Mouse (Mus musculus): ENCODE measurements around the gene Nelfcd. TPM values are rescaled to one million over a fixed set of nuclear protein-coding genes. Genes with fewer than 3 reads are reported as not detected.

The Nelfcd gene
- polyA plus RNA-seq, 1 experiment from 2014 or later, result 111 TPM

DNA sequence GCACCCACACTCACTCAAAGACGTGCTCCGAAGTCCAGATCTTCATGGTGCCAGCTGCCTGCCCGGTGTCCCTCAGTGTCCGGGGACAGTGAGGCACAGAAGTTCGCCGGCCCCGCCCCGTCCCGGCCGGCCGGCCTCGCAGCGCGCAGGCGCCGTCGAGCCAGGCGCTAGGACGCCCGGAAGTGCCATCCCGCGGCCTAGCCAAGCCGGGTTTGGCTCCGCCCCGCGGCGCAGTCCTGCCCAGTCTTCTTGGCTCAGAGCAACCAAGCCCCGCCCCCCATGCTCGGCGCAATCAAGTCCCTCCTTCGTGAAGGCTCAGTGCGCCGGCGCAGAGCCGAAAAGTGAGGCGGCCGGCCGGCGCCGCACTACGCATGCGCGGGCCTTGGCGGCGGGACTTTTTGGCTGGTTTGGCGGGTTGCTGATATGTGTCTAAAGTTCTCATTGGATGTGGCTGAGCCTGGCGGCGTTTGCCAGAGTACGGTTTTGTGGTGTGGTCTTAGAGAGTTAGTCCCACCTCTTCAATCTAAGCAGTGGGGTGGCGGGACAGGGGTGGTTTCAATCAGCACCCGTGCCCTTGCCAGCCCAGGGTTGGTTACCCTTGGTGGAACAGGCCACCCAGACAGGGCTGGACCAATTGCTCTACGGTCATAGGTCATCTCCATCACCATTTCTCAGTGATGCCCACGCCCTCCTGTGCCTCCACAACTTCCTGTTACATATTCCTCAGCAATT, 57.4 kb downstream of the Nelfcd start, which contains the start of gene Prelid3b:
Gene Prelid3b (minus strand): TSS at position 264 of the 732 bp plus-strand sequence.
- 0 out of 2 replicates have a peak, but pooled peaks cover 16% of the 10 kb centered on the region for H3K36me3 ChIP-seq (ENCODE audit: control insufficient read depth, insufficient read depth, low read length)
- peak within 1 kb of the TSS; percentile 75 for H3K4me2 ChIP-seq (ENCODE audit: low read length)
- no peak within 1 kb of the TSS for H3K27ac ChIP-seq (ENCODE audit: low read depth, low read length)
- peak within 1 kb of the TSS; percentile 75 for H3K4me3 ChIP-seq (ENCODE audit: low read depth, low read length)
- no peaks in the 10 kb centered on the region for H3K27me3 ChIP-seq (replicated peaks; ENCODE audit: control insufficient read depth, insufficient read depth, low read length)
- H3K9me3 ChIP-seq (replicated peaks; ENCODE audit: control insufficient read depth, low read length), result no peaks in the 10 kb centered on the region
- under 1% methylated on average over 53 of the region's 53 CpGs for WGBS
- H3K9ac ChIP-seq (ENCODE audit: low read length), result peak within 1 kb of the TSS; percentile 75
- peaks cover 7% of the 10 kb centered on the region; the same call in 1 of the 2 replicates for H3K4me1 ChIP-seq (ENCODE audit: control insufficient read depth, insufficient read depth, low read length)
- ATAC-seq, result peak; percentile 99
- peak; percentile 99 for DNase-seq (ENCODE audit: low spot score)

- Histone ChIP-seq H3K27ac (ENCODE audit: low read depth, low read length) (no peak overlapping the region), H3K4me1 (ENCODE audit: control insufficient read depth, insufficient read depth, low read length) (peaks cover 7% of the 10 kb centered on the region; the same call in 1 of the 2 replicates), H3K27me3 (replicated peaks; ENCODE audit: control insufficient read depth, insufficient read depth, low read length) (no peaks in the 10 kb centered on the region), H3K36me3 (ENCODE audit: control insufficient read depth, insufficient read depth, low read length) (0 out of 2 replicates have a peak, but pooled peaks cover 10% of the 10 kb centered on the region), H3K4me2 (ENCODE audit: low read length) (peak overlapping the region; percentile 75), H3K9ac (ENCODE audit: low read length) (peak overlapping the region; percentile 55; the same call in 1 of the 2 replicates), H3K9me3 (replicated peaks; ENCODE audit: control insufficient read depth, low read length) (no peaks in the 10 kb centered on the region), H3K4me3 (ENCODE audit: low read depth, low read length) (peak overlapping the region; percentile 75)
- 83% methylated on average over 5 of the region's 5 CpGs for WGBS
- ATAC-seq (no peak), DNase-seq (ENCODE audit: low spot score) (no peak)
These were observed 57.9 kb downstream of the Nelfcd start for GRCm38 (mm10) chr2:174473550-174473927.

Other genes starting within 250 kb of the Nelfcd start
- gene Gnas, start 131.5 kb upstream of the Nelfcd start, polyA plus RNA-seq (2014; fragmentation: Nextera tagmentation; extraction: Ambion mirVana), result 966 and 1,076 TPM in 2 replicates
- 5.9 and 6.3 TPM in 2 replicates for gene Gm20721, start 69.1 kb upstream of the Nelfcd start, polyA plus RNA-seq (2014; fragmentation: Nextera tagmentation; extraction: Ambion mirVana)
- 86.7 and 94.1 TPM in 2 replicates for gene Ctsz, start 23.2 kb downstream of the Nelfcd start, polyA plus RNA-seq (2014; fragmentation: Nextera tagmentation; extraction: Ambion mirVana)
- gene Tubb1, start 34.9 kb downstream of the Nelfcd start, polyA plus RNA-seq (2014; fragmentation: Nextera tagmentation; extraction: Ambion mirVana), result 0.72 and 1.1 TPM in 2 replicates
- gene Atp5e, start 48.3 kb downstream of the Nelfcd start, polyA plus RNA-seq (2014; fragmentation: Nextera tagmentation; extraction: Ambion mirVana), result 664 and 832 TPM in 2 replicates
- 128 and 133 TPM in 2 replicates for gene Prelid3b, start 57.3 kb downstream of the Nelfcd start, polyA plus RNA-seq (2014; fragmentation: Nextera tagmentation; extraction: Ambion mirVana)
- gene Zfp831, start 227.7 kb downstream of the Nelfcd start, polyA plus RNA-seq (2014; fragmentation: Nextera tagmentation; extraction: Ambion mirVana), result not detected in 2 replicates

All from forebrain, embryonic 14.5 days (tissue).